Mouse (Mus musculus): ENCODE measurements at regions not wholly inside any gene's neighbourhood (a gene's known extent, or its start where the extent isn't known, plus 50 kb on each side); places are given as distances from the start of the nearest gene placed in this dataset.

GRCm38 (mm10) chr4:34403061-34403460, 147.7 kb upstream of the Akirin2 start:
- Histone ChIP-seq H3K4me1 (no peaks in the 10 kb centered on the region), H3K4me2 (no peak overlapping the region), H3K27me3 (no peaks in the 10 kb centered on the region), H3K9ac (no peak overlapping the region), H3K27ac (no peak overlapping the region), H3K9me3 (no peaks in the 10 kb centered on the region), H3K36me3 (replicated peaks) (no peaks in the 10 kb centered on the region), H3K4me3 (replicated peaks) (no peak overlapping the region)
- 85% methylated on average over 2 of the region's 2 CpGs for WGBS
- no peak for ATAC-seq (ENCODE audit: low FRiP score)

- no peak overlapping the region for H3K4me3 ChIP-seq (replicated peaks)
- WGBS, result 83% methylated on average over 3 of the region's 3 CpGs
- H3K4me2 ChIP-seq, result no peak overlapping the region
- H3K9me3 ChIP-seq, result no peaks in the 10 kb centered on the region
- H3K36me3 ChIP-seq (replicated peaks), result no peaks in the 10 kb centered on the region
- no peak overlapping the region for H3K9ac ChIP-seq
- no peaks in the 10 kb centered on the region for H3K27me3 ChIP-seq
- H3K4me1 ChIP-seq, result no peaks in the 10 kb centered on the region
- ATAC-seq (ENCODE audit: low FRiP score), result no peak
- no peak overlapping the region for H3K27ac ChIP-seq
Observed at GRCm38 (mm10) chr4:34407181-34407580, 143.6 kb upstream of the Akirin2 start.

GRCm38 (mm10) chr4:34420970-34421369, 129.8 kb upstream of the Akirin2 start:
- Histone ChIP-seq H3K27ac (no peak overlapping the region), H3K36me3 (replicated peaks) (no peaks in the 10 kb centered on the region), H3K27me3 (no peaks in the 10 kb centered on the region), H3K9me3 (no peaks in the 10 kb centered on the region), H3K4me2 (no peak overlapping the region), H3K4me3 (replicated peaks) (no peak overlapping the region), H3K9ac (no peak overlapping the region), H3K4me1 (no peaks in the 10 kb centered on the region)
- ATAC-seq (ENCODE audit: low FRiP score), result no peak
- WGBS, result 87% methylated on average over 6 of the region's 6 CpGs

GRCm38 (mm10) chr4:34424131-34424646, 126.5 kb upstream of the Akirin2 start:
- 78% methylated on average over 2 of the region's 2 CpGs for WGBS
- no peaks in the 10 kb centered on the region for H3K36me3 ChIP-seq (replicated peaks)
- no peak overlapping the region for H3K4me2 ChIP-seq
- no peaks in the 10 kb centered on the region for H3K27me3 ChIP-seq
- H3K9me3 ChIP-seq, result no peaks in the 10 kb centered on the region
- H3K9ac ChIP-seq, result no peak overlapping the region
- H3K4me3 ChIP-seq (replicated peaks), result no peak overlapping the region
- no peak overlapping the region for H3K27ac ChIP-seq
- no peaks in the 10 kb centered on the region for H3K4me1 ChIP-seq
- ATAC-seq (ENCODE audit: low FRiP score), result no peak

GRCm38 (mm10) chr4:34429003-34429402, 121.7 kb upstream of the Akirin2 start:
- Histone ChIP-seq H3K36me3 (replicated peaks) (no peaks in the 10 kb centered on the region), H3K27me3 (no peaks in the 10 kb centered on the region), H3K4me1 (no peaks in the 10 kb centered on the region), H3K9ac (no peak overlapping the region), H3K4me3 (replicated peaks) (no peak overlapping the region), H3K4me2 (no peak overlapping the region), H3K9me3 (no peaks in the 10 kb centered on the region), H3K27ac (no peak overlapping the region)
- 74% methylated on average over 4 of the region's 4 CpGs for WGBS
- ATAC-seq (ENCODE audit: low FRiP score), result no peak

GRCm38 (mm10) chr4:34429456-34430235, 121.1 kb upstream of the Akirin2 start:
- H3K36me3 ChIP-seq (replicated peaks), result no peaks in the 10 kb centered on the region
- no peak for ATAC-seq (ENCODE audit: low FRiP score)
- H3K4me2 ChIP-seq, result no peak overlapping the region
- no peak overlapping the region for H3K4me3 ChIP-seq (replicated peaks)
- no peak overlapping the region for H3K27ac ChIP-seq
- WGBS, result 83% methylated on average over 22 of the region's 22 CpGs
- H3K9ac ChIP-seq, result no peak overlapping the region
- no peaks in the 10 kb centered on the region for H3K27me3 ChIP-seq
- H3K9me3 ChIP-seq, result no peaks in the 10 kb centered on the region
- H3K4me1 ChIP-seq, result no peaks in the 10 kb centered on the region

GRCm38 (mm10) chr4:34437316-34437715, 113.4 kb upstream of the Akirin2 start:
- H3K4me3 ChIP-seq (replicated peaks), result no peak overlapping the region
- H3K9me3 ChIP-seq, result no peaks in the 10 kb centered on the region
- ATAC-seq (ENCODE audit: low FRiP score), result no peak
- H3K27ac ChIP-seq, result no peak overlapping the region
- no peak overlapping the region for H3K9ac ChIP-seq
- no peak overlapping the region for H3K4me2 ChIP-seq
- WGBS, result 83% methylated on average over 3 of the region's 3 CpGs
- H3K27me3 ChIP-seq, result no peaks in the 10 kb centered on the region
- no peaks in the 10 kb centered on the region for H3K36me3 ChIP-seq (replicated peaks)
- H3K4me1 ChIP-seq, result no peaks in the 10 kb centered on the region

GRCm38 (mm10) chr4:34449582-34449981, 101.2 kb upstream of the Akirin2 start:
- no peak for ATAC-seq (ENCODE audit: low FRiP score)
- Histone ChIP-seq H3K9me3 (no peaks in the 10 kb centered on the region), H3K9ac (no peak overlapping the region), H3K4me1 (no peaks in the 10 kb centered on the region), H3K27ac (no peak overlapping the region), H3K4me3 (replicated peaks) (no peak overlapping the region), H3K36me3 (replicated peaks) (no peaks in the 10 kb centered on the region), H3K4me2 (no peak overlapping the region), H3K27me3 (no peaks in the 10 kb centered on the region)
- 82% methylated on average over 7 of the region's 7 CpGs for WGBS

- no peaks in the 10 kb centered on the region for H3K27me3 ChIP-seq
- no peak overlapping the region for H3K9ac ChIP-seq
- no peaks in the 10 kb centered on the region for H3K9me3 ChIP-seq
- no peak overlapping the region for H3K4me2 ChIP-seq
- 86% methylated on average over 4 of the region's 4 CpGs for WGBS
- ATAC-seq (ENCODE audit: low FRiP score), result no peak
- H3K36me3 ChIP-seq (replicated peaks), result no peaks in the 10 kb centered on the region
- no peak overlapping the region for H3K27ac ChIP-seq
- no peak overlapping the region for H3K4me3 ChIP-seq (replicated peaks)
- H3K4me1 ChIP-seq, result no peaks in the 10 kb centered on the region
Observed at GRCm38 (mm10) chr4:34462591-34462990, 88.1 kb upstream of the Akirin2 start.

GRCm38 (mm10) chr4:34465845-34466244, 84.9 kb upstream of the Akirin2 start:
- Histone ChIP-seq H3K27me3 (no peaks in the 10 kb centered on the region), H3K27ac (no peak overlapping the region), H3K4me2 (no peak overlapping the region), H3K4me3 (replicated peaks) (no peak overlapping the region), H3K4me1 (no peaks in the 10 kb centered on the region), H3K9me3 (no peaks in the 10 kb centered on the region), H3K36me3 (replicated peaks) (no peaks in the 10 kb centered on the region), H3K9ac (no peak overlapping the region)
- ATAC-seq (ENCODE audit: low FRiP score), result no peak
- 94% methylated on average over 2 of the region's 2 CpGs for WGBS

- Histone ChIP-seq H3K4me2 (no peak overlapping the region), H3K36me3 (replicated peaks) (no peaks in the 10 kb centered on the region), H3K4me3 (replicated peaks) (no peak overlapping the region), H3K27me3 (no peaks in the 10 kb centered on the region), H3K9me3 (no peaks in the 10 kb centered on the region), H3K27ac (no peak overlapping the region), H3K9ac (no peak overlapping the region), H3K4me1 (no peaks in the 10 kb centered on the region)
- WGBS, result 83% methylated on average over 3 of the region's 3 CpGs
- no peak for ATAC-seq (ENCODE audit: low FRiP score)
Observed at GRCm38 (mm10) chr4:34466309-34466708, 84.4 kb upstream of the Akirin2 start.

- 75% methylated on average over 9 of the region's 9 CpGs for WGBS
- ATAC-seq (ENCODE audit: low FRiP score), result no peak
Observed at GRCm38 (mm10) chr4:34468096-34468495, 82.6 kb upstream of the Akirin2 start.

GRCm38 (mm10) chr4:34475792-34476448, 74.8 kb upstream of the Akirin2 start:
- no peaks in the 10 kb centered on the region for H3K36me3 ChIP-seq (replicated peaks)
- ATAC-seq (ENCODE audit: low FRiP score), result no peak
- no peak overlapping the region for H3K9ac ChIP-seq
- H3K9me3 ChIP-seq, result no peaks in the 10 kb centered on the region
- H3K4me2 ChIP-seq, result no peak overlapping the region
- H3K4me3 ChIP-seq (replicated peaks), result no peak overlapping the region
- no peak overlapping the region for H3K27ac ChIP-seq
- H3K4me1 ChIP-seq, result no peaks in the 10 kb centered on the region
- no peaks in the 10 kb centered on the region for H3K27me3 ChIP-seq
- WGBS, result 89% methylated on average over 5 of the region's 5 CpGs

More at GRCm38 (mm10) chr4:34468096-34468495, 82.6 kb upstream of the Akirin2 start:
- Histone ChIP-seq H3K4me2 (no peak overlapping the region), H3K27ac (no peak overlapping the region), H3K4me1 (no peaks in the 10 kb centered on the region), H3K27me3 (no peaks in the 10 kb centered on the region), H3K4me3 (replicated peaks) (no peak overlapping the region), H3K36me3 (replicated peaks) (no peaks in the 10 kb centered on the region), H3K9ac (no peak overlapping the region), H3K9me3 (no peaks in the 10 kb centered on the region)
